Mouse (Mus musculus) heart, postnatal 0 days (tissue): ENCODE data around the gene Fabp1.

Experiments
- CTCF ChIP-seq: IDR thresholded peaks from 2 replicates; pipeline ENCODE4 v1.5.1; 2016; ENCODE audit warnings: antibody characterized with exemption, control low read depth, low read depth
- EP300 ChIP-seq: IDR thresholded peaks from 2 replicates; pipeline ENCODE4 v1.6.1; 2016; ENCODE audit warnings: antibody characterized with exemption, low read depth

- no peak for TF ChIP-seq EP300
- TF ChIP-seq CTCF: no peak
Measured at GRCm38 (mm10) chr6:71249615-71250014, 50.0 kb downstream of the Fabp1 start.
